Mouse (Mus musculus) myocyte (in vitro differentiated cells): ENCODE data around the gene Zfp358. TPM values are rescaled to one million over a fixed set of nuclear protein-coding genes. Genes with fewer than 3 reads are reported as not detected.

Source experiments
- H3K27me3 ChIP-seq: one replicate; pipeline ENCODE4 v1.6.1; 2011; ENCODE audit not compliant: control insufficient read depth, insufficient read depth, insufficient read length
- H3K36me3 ChIP-seq: one replicate; pipeline ENCODE4 v1.6.1; 2011; ENCODE audit not compliant: control insufficient read depth, insufficient read depth
- H3K4me2 ChIP-seq: one replicate; pipeline ENCODE4 v1.6.1; 2011; ENCODE audit warnings: low read depth, control low read depth
- H3K4me3 ChIP-seq: one replicate; pipeline ENCODE4 v1.5.1; 2011; ENCODE audit warnings: mild to moderate bottlenecking, control low read depth, moderate library complexity
- H3K79me2 ChIP-seq: one replicate; pipeline ENCODE4 v1.6.1; 2011; ENCODE audit not compliant: control insufficient read depth, insufficient read depth
- H3ac ChIP-seq: one replicate; pipeline ENCODE4 v1.6.1; 2011; ENCODE audit not compliant: control insufficient read depth, insufficient read length
- CEBPB ChIP-seq: IDR thresholded peaks from 2 replicates; pipeline ENCODE4 v1.6.1; 2011; ENCODE audit warnings: mild to moderate bottlenecking, moderate library complexity; ENCODE audit not compliant: poor library complexity, insufficient read depth, severe bottlenecking
- E2F4 ChIP-seq: IDR thresholded peaks from one replicate; pipeline ENCODE4 v1.6.1; 2011; ENCODE audit warnings: mild to moderate bottlenecking, control low read depth, moderate library complexity; ENCODE audit not compliant: insufficient read depth
- MAX ChIP-seq: IDR thresholded peaks from one replicate; pipeline ENCODE4 v1.6.1; 2011; ENCODE audit warnings: low read depth, mild to moderate bottlenecking, control low read depth
- MYOD1 ChIP-seq, 3 experiments: IDR thresholded peaks; one replicate each; pipeline ENCODE4 v1.6.1; 2011; ENCODE audit warnings: control low read depth in 2 of 3, low read depth in 2 of 3, mild to moderate bottlenecking in 2 of 3, moderate library complexity in 1 of 3; ENCODE audit not compliant: insufficient read length in 2 of 3, control insufficient read depth in 1 of 3
- MYOG ChIP-seq, 3 experiments: IDR thresholded peaks; one replicate each; pipeline ENCODE4 v1.6.1; 2011; ENCODE audit warnings: control low read depth in 2 of 3, low read depth in 2 of 3, mild to moderate bottlenecking in 2 of 3; ENCODE audit not compliant: insufficient read length in 2 of 3, control insufficient read depth in 1 of 3, insufficient read depth in 1 of 3
- POLR2A ChIP-seq: IDR thresholded peaks from one replicate; pipeline ENCODE4 v1.6.1; 2011; ENCODE audit warnings: low read depth, mild to moderate bottlenecking, control low read depth, moderate library complexity; ENCODE audit not compliant: insufficient read length
- POLR2AphosphoS2 ChIP-seq: IDR thresholded peaks from one replicate; pipeline ENCODE4 v1.6.1; 2011; ENCODE audit warnings: low read depth, control low read depth; ENCODE audit not compliant: insufficient read length
- REST ChIP-seq: IDR thresholded peaks from one replicate; pipeline ENCODE4 v1.6.1; 2011; ENCODE audit warnings: mild to moderate bottlenecking, control low read depth, moderate library complexity; ENCODE audit not compliant: insufficient read depth, insufficient read length
- SRF ChIP-seq: IDR thresholded peaks from one replicate; pipeline ENCODE4 v1.6.1; 2011; ENCODE audit warnings: low read depth; ENCODE audit not compliant: control insufficient read depth, insufficient read length
- TCF12 ChIP-seq: IDR thresholded peaks from one replicate; pipeline ENCODE4 v1.6.1; 2011; ENCODE audit warnings: mild to moderate bottlenecking, control low read depth; ENCODE audit not compliant: poor library complexity, insufficient read depth, severe bottlenecking
- TCF3 ChIP-seq: IDR thresholded peaks from one replicate; pipeline ENCODE4 v1.6.1; 2011; ENCODE audit warnings: low read depth, control low read depth; ENCODE audit not compliant: insufficient read length
- USF1 ChIP-seq: IDR thresholded peaks from one replicate; pipeline ENCODE4 v1.6.1; 2011; ENCODE audit warnings: low read depth, mild to moderate bottlenecking, control low read depth, moderate library complexity
- polyA plus RNA-seq: library from polyadenylated mRNA; unstranded; fragments of >200 nt; fragmentation: generic; extraction: Trizol; gene quantifications from one replicate; pipeline ENCODE4 v1.2.1, GENCODE M21; 2012; ENCODE audit warnings: missing spikeins

Gene Zfp358
- 29.2 TPM for polyA plus RNA-seq

DNA sequence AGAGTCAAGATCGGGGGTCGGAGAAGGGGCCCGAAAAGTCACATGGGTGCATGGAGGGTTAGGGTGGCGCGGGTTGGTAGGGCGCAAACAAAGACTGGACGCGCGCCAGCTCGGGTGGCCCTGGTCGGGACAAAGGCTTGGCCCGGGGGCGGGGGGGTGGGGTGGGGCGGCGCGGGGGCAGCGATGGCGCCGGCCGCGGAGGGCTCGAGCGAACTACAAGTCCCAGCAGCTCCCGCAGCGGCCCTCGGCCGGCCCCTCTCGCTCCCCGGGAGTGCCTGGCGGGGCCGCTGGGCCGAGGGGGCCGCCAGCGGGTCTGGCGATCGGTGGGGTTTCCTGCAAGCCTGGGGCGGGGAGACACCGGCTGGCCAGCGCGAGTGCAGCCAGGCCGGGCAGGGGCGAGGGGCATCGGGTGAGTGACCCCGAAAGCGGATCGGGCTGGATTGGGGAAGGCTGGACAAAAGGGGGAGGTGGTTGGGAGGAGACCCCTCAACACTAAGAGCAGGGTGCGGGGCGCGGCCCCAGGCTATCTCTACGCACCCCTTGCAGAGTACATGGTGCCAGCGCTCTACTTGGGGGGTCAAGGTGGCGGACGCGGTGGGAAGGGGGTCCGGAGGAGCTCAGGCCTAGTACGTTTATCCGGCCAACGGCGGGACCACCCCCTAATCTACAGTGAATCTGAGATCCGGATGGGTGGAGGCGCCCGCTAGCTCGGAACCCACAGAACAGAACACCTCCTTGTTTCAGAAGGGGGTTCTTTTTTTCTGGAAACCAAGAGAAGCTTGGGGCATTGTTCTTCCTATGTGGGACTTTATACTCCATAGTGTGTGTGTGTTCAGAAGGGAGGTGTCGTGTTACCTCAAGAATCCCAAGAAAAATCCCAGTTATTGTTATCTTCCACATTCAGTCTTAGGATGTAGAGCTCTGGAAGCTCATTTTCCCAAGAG, at the start of gene Zfp358:
Gene Zfp358, plus strand, starts transcription at position 238 of the 944 bp plus-strand sequence.
- H3ac ChIP-seq, result peak within 1 kb of the TSS; percentile 55
- H3K27me3 ChIP-seq, result no peaks in the 10 kb centered on the region
- H3K4me2 ChIP-seq, result peak within 1 kb of the TSS; percentile 90
- H3K36me3 ChIP-seq, result no peaks in the 10 kb centered on the region
- no peaks in the 10 kb centered on the region for H3K79me2 ChIP-seq
- peak; percentile 70 for TF ChIP-seq POLR2AphosphoS2
- no peak for TF ChIP-seq TCF12
- peak in 1 of 3 experiments; percentile 1 for TF ChIP-seq MYOG (IDR thresholded peaks at IDR 0.05; ENCODE audit: control insufficient read depth in 1 of 3, insufficient read depth in 1 of 3, insufficient read length in 2 of 3, low read depth in 2 of 3)
- no peak for TF ChIP-seq MYOD1 (IDR thresholded peaks at IDR 0.05; ENCODE audit: control insufficient read depth in 1 of 3, insufficient read length in 2 of 3, low read depth in 2 of 3)
- TF ChIP-seq TCF3, result no peak
- TF ChIP-seq CEBPB, result no peak
- TF ChIP-seq POLR2A, result peak; percentile 64
- peak within 1 kb of the TSS; percentile 78 for H3K4me3 ChIP-seq

DNA sequence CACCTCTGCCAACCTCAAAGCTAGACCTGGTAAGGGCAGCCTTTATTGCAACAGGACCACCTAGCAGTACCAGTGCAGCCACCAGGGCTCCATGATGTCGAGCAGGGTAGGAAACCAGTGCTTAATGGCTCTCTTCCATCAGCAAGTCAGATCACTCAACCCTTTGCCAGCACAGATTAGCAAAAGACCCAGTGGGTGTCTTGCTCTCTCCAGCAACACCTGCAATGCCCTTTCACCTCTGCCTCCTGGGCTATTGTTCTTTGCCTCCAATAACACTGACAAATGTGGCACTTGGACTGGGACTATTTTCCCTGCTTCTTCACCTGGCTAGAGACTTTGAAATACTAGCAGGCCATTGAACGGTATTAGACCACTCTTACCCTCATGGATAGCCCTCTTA, 43.7 kb upstream of the Zfp358 start:
- no peak for TF ChIP-seq MAX
- Histone ChIP-seq H3K27me3 (no peaks in the 10 kb centered on the region), H3K4me2 (no peak overlapping the region), H3K36me3 (peaks cover 9% of the 10 kb centered on the region), H3K79me2 (no peaks in the 10 kb centered on the region), H3ac (no peak overlapping the region), H3K4me3 (no peak overlapping the region)

DNA sequence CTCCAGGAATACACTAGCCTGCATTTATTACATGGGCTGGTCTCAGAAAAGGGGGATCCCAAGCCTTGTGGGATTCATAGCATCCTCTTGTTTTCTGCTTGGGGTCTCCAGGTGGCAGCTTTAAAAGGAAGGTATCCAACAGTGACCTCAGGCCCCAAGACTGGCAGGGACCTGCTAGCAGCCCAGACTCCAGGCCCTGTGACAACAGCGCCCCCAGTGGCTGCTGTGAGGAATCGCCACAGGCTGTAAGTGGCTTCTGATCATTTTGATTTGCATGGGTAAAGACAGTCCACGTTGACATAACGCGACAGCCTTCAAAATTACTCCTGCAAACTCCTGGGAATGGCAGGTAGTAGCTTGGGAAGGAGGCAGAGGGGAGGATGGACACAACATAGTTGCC, 42.3 kb upstream of the Zfp358 start:
- Histone ChIP-seq H3K79me2 (no peaks in the 10 kb centered on the region), H3K27me3 (no peaks in the 10 kb centered on the region), H3K4me2 (no peak overlapping the region), H3K4me3 (no peak overlapping the region), H3K36me3 (peaks cover 12% of the 10 kb centered on the region), H3ac (no peak overlapping the region)
- TF ChIP-seq E2F4 (no peak), MAX (no peak), MYOG (IDR thresholded peaks at IDR 0.05; ENCODE audit: control insufficient read depth in 1 of 3, insufficient read depth in 1 of 3, insufficient read length in 2 of 3, low read depth in 2 of 3) (no peak)

DNA sequence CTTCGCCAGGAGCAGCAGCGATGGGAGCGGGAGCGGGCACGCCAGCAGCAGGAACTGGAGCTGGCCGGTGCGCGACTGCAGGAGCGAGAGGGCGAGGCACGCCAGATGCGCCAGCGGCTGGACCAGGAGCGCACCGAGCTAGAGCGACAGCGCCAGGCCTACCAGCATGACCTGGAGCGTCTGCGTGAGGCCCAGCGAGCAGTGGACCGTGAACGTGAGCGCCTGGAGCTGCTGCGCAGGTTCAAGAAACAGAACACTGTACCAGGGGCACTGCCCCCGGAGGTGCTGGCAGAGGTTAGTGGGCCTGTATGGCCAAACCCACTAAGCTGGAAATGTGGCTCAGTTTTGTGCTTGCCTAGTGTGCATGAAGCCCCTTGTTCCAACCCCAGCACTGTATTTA, 40.9 kb upstream of the Zfp358 start:
- Histone ChIP-seq H3K4me2 (no peak overlapping the region), H3K79me2 (no peaks in the 10 kb centered on the region), H3K27me3 (no peaks in the 10 kb centered on the region), H3K36me3 (peaks cover 12% of the 10 kb centered on the region), H3ac (no peak overlapping the region), H3K4me3 (no peak overlapping the region)
- TF ChIP-seq SRF, result no peak
- no peak for TF ChIP-seq MYOG (IDR thresholded peaks at IDR 0.05; ENCODE audit: control insufficient read depth in 1 of 3, insufficient read depth in 1 of 3, insufficient read length in 2 of 3, low read depth in 2 of 3)
- no peak for TF ChIP-seq REST
- no peak for TF ChIP-seq TCF12
- TF ChIP-seq MAX, result no peak
- no peak for TF ChIP-seq TCF3

- Histone ChIP-seq H3K36me3 (no peaks in the 10 kb centered on the region), H3K4me2 (no peak overlapping the region), H3K4me3 (no peak overlapping the region), H3ac (no peak overlapping the region), H3K27me3 (no peaks in the 10 kb centered on the region), H3K79me2 (no peaks in the 10 kb centered on the region)
- TF ChIP-seq REST, result no peak
- TF ChIP-seq MYOD1 (IDR thresholded peaks at IDR 0.05; ENCODE audit: control insufficient read depth in 1 of 3, insufficient read length in 2 of 3, low read depth in 2 of 3), result no peak
- no peak for TF ChIP-seq MYOG (IDR thresholded peaks at IDR 0.05; ENCODE audit: control insufficient read depth in 1 of 3, insufficient read depth in 1 of 3, insufficient read length in 2 of 3, low read depth in 2 of 3)
- TF ChIP-seq MAX, result no peak
- TF ChIP-seq POLR2AphosphoS2, result no peak
- no peak for TF ChIP-seq E2F4
- no peak for TF ChIP-seq SRF
- no peak for TF ChIP-seq TCF12
- no peak for TF ChIP-seq USF1
- TF ChIP-seq POLR2A, result no peak
- no peak for TF ChIP-seq TCF3
- no peak for TF ChIP-seq CEBPB
Measured at GRCm38 (mm10) chr8:3463248-3463647, 29.7 kb upstream of the Zfp358 start.
